Mouse (Mus musculus) urinary bladder, postnatal 0 days (tissue): Measurements from ENCODE around the gene Cep44. TPM values are rescaled to one million over a fixed set of nuclear protein-coding genes. Genes with fewer than 3 reads are reported as not detected.

ENCODE experiments used
- microRNA-seq: library from miRNA; unstranded; fragments of <30 nt; microRNA quantifications from one replicate; pipeline ENCODE4, GENCODE M21; 2016
- polyA plus RNA-seq: library from polyadenylated mRNA; unstranded; fragments of >200 nt; fragmentation: Nextera tagmentation; extraction: Ambion mirVana; gene quantifications from 2 replicates; pipeline ENCODE4 v1.2.1, GENCODE M21; 2015

Cep44 gene
- polyA plus RNA-seq = 15.1 and 15.7 TPM in 2 replicates

GRCm38 (mm10) chr8:56550558-56551360 is at the start of gene Cep44, which contains the start of gene Fbxo8:
Gene Cep44, minus strand, starts transcription at chr8:56551047.
Gene Fbxo8, plus strand, starts transcription at chr8:56551090.

Small RNA genes within 50 kb of the gene (microRNA-seq; reads per million reads assigned to microRNA genes)
- not detected for gene Gm25992

Other genes with a start within 250 kb of the Cep44 start
- 28.8 and 34.4 TPM in 2 replicates for gene Fbxo8, start within 50 bp of the Cep44 start, polyA plus RNA-seq